Mouse (Mus musculus) neural tube, embryonic 14.5 days (tissue): ENCODE measurements around the gene Cebpe. TPM values are rescaled to one million over a fixed set of nuclear protein-coding genes. Genes with fewer than 3 reads are reported as not detected.
A peak's percentile ranks its signal among the peaks of the same experiment; 100 is the strongest.

Source experiments
- ATAC-seq: fragments of 200-750 bp; cut with Nextera tagmentation; 2 replicates; pipeline ENCODE4 v1.8.0; 2017; ENCODE audit warnings: low read depth, mild to moderate bottlenecking, moderate TSS enrichment, moderate library complexity
- H3K27ac ChIP-seq: fragments of 300-500 bp; sonication (generic); 2 replicates; pipeline ENCODE4 v1.5.1; 2014; ENCODE audit warnings: low read depth, mild to moderate bottlenecking, control low read depth, low read length, moderate library complexity, mixed read lengths
- H3K27me3 ChIP-seq: fragments of 300-500 bp; sonication (generic); 2 replicates; pipeline ENCODE4 v1.6.1; 2014; ENCODE audit warnings: low read length; ENCODE audit not compliant: control insufficient read depth, insufficient read depth
- H3K36me3 ChIP-seq: fragments of 300-500 bp; sonication (generic); 2 replicates; pipeline ENCODE4 v1.6.1; 2014; ENCODE audit warnings: low read length, mixed read lengths; ENCODE audit not compliant: control insufficient read depth, insufficient read depth
- H3K4me1 ChIP-seq: fragments of 300-500 bp; sonication (generic); 2 replicates; pipeline ENCODE4 v1.6.1; 2014; ENCODE audit warnings: low read length; ENCODE audit not compliant: control insufficient read depth, insufficient read depth
- H3K4me2 ChIP-seq: fragments of 300-500 bp; sonication (generic); 2 replicates; pipeline ENCODE4 v1.6.1; 2014; ENCODE audit warnings: mild to moderate bottlenecking, low read depth, low read length, control low read depth
- H3K4me3 ChIP-seq: fragments of 300-500 bp; sonication (generic); 2 replicates; pipeline ENCODE4 v1.5.1; 2014; ENCODE audit warnings: low read depth, low read length, control low read depth, mixed read lengths
- H3K9ac ChIP-seq: fragments of 300-500 bp; sonication (generic); replicated peaks from 2 replicates; pipeline ENCODE4 v1.6.1; 2014; ENCODE audit warnings: low read depth, mild to moderate bottlenecking, control low read depth, low read length, mixed read lengths
- H3K9me3 ChIP-seq: fragments of 300-500 bp; sonication (generic); 2 replicates; pipeline ENCODE4 v1.6.1; 2016; ENCODE audit warnings: low read length; ENCODE audit not compliant: control insufficient read depth
- WGBS: fragments of 180-500 bp; shearing (Covaris S2); extraction: QIAGEN DNeasy Blood & Tissue Kit; methylation state at CpG from one replicate; pipeline ENCODE4 v1.1.7; 2014; 5-methylcytosine and 5-hydroxymethylcytosine counted together
- polyA plus RNA-seq: library from polyadenylated mRNA; unstranded; fragments of >200 nt; fragmentation: Nextera tagmentation; extraction: Ambion mirVana; gene quantifications from 2 replicates; pipeline ENCODE4 v1.2.1, GENCODE M21; 2014

Cebpe gene
- polyA plus RNA-seq, 1 experiment from 2014 or later, result not detected

DNA sequence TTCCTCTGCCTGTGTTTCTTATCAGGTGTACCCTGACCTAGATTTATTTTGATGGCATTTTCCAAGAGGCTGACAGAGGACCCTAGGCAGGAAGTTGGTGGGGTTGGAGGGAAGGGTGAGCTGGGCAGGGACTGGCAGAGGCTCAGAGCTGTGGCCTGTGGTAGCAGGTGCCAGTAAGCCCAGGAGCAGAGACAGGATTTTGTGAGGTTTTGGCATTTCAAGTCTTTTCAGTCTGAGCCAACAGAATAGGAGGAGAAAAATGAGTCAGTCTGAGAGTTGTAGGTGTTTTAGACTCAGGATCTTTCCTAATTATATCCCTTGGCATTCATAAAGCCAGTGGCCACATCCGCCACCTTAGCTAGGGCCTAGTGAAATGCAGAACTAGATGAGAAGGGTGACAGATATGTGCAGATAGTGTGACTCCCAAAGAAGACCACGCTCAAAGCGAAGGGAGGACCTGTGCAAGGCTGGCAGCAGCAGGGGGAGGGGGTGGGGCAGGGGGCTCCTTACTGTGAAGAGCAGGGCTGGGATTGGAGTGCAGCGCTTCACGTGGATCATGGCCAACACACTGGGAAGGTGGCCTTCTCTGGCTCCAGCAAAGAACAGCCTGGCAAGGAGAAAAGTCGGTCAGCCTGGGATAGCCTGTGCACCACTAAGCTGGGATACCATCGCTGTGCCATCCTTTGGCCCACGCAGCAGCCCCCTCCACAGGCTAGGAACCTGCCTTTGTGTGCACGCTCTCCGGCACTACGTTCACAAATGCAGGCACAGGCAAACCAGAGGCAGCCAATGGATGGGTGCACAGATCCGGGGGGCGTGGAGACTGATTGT lies 17.1 kb upstream of the Cebpe start:
- ATAC-seq, result no peak
- no peak overlapping the region for H3K4me3 ChIP-seq
- no peaks in the 10 kb centered on the region for H3K36me3 ChIP-seq
- WGBS, result 74% methylated on average over 13 of the region's 13 CpGs
- H3K27me3 ChIP-seq, result no peaks in the 10 kb centered on the region
- no peaks in the 10 kb centered on the region for H3K4me1 ChIP-seq
- no peaks in the 10 kb centered on the region for H3K9me3 ChIP-seq
- no peak overlapping the region for H3K27ac ChIP-seq
- H3K9ac ChIP-seq, result no peak overlapping the region
- no peak overlapping the region for H3K4me2 ChIP-seq

GRCm38 (mm10) chr14:54727565-54727964 lies 15.6 kb upstream of the Cebpe start:
- no peak overlapping the region for H3K4me3 ChIP-seq
- ATAC-seq, result no peak
- no peak overlapping the region for H3K27ac ChIP-seq
- no peaks in the 10 kb centered on the region for H3K4me1 ChIP-seq
- no peak overlapping the region for H3K4me2 ChIP-seq
- H3K9me3 ChIP-seq, result no peaks in the 10 kb centered on the region
- 80% methylated on average over 5 of the region's 5 CpGs for WGBS
- H3K27me3 ChIP-seq, result no peaks in the 10 kb centered on the region
- no peaks in the 10 kb centered on the region for H3K36me3 ChIP-seq
- H3K9ac ChIP-seq, result no peak overlapping the region

DNA sequence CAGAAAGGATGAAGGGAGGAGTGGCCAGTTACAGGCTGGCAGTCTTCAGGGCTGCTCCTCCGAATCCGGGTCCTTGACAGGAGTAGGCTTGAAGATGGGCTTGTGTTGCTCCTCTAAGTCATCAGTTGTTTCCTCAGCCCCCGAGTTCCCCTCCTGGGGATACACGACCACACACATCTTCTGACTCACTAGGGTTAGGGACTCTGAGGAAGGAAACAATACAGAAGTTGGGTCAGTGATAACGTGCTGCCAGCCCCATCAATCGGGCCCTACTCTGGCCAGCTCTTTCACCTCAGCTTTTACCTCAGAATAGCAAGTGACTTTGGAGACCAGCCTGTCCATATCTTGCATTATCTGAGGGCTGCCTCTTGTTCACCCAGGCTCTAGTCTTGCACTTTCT lies 12.1 kb upstream of the Cebpe start:
- H3K9me3 ChIP-seq, result no peaks in the 10 kb centered on the region
- no peaks in the 10 kb centered on the region for H3K4me1 ChIP-seq
- H3K27ac ChIP-seq, result no peak overlapping the region
- H3K27me3 ChIP-seq, result no peaks in the 10 kb centered on the region
- ATAC-seq, result no peak
- no peak overlapping the region for H3K4me2 ChIP-seq
- H3K4me3 ChIP-seq, result no peak overlapping the region
- no peak overlapping the region for H3K9ac ChIP-seq
- 83% methylated on average over 6 of the region's 6 CpGs for WGBS
- H3K36me3 ChIP-seq, result no peaks in the 10 kb centered on the region

- H3K9me3 ChIP-seq, result no peaks in the 10 kb centered on the region
- H3K36me3 ChIP-seq, result no peaks in the 10 kb centered on the region
- no peaks in the 10 kb centered on the region for H3K4me1 ChIP-seq
- H3K27ac ChIP-seq, result no peak overlapping the region
- no peak overlapping the region for H3K9ac ChIP-seq
- 87% methylated on average over 10 of the region's 10 CpGs for WGBS
- H3K4me3 ChIP-seq, result no peak overlapping the region
- ATAC-seq, result no peak
- H3K27me3 ChIP-seq, result no peaks in the 10 kb centered on the region
- H3K4me2 ChIP-seq, result no peak overlapping the region
Observed at GRCm38 (mm10) chr14:54721711-54722110, 9.7 kb upstream of the Cebpe start.

DNA sequence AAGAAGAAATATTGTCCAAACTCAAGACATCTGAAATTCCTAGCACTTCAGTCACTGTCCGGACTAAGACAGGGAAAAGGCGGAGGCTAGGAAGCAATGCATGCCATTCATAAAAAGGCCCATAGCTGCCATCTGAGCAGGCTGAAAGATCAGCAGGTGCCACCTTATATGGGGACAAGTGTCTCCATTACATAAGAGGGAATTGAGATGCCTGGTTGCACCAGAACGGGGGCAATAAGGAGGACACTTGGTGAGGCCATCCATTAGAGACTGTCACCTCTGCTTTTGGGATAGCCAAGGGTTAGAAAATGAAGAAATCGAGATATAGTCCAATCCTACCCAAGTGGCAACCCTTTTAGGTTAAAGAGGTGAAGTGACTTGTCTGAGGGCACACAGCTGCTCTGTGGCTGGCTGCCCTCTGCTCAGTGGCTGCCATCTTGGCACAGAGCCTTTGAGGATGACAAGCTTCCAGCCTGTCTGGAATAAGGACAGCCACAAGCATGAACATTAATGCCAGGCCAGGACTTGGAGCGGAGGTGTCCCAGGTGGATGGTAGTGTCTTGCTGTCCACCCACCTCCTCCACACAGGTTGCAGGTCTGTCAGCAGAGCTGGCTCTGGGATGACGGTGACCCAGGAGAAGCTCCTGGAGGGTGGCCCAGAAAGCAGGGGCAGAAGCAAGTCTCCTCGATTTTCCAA lies 8.8 kb upstream of the Cebpe start:
- Histone ChIP-seq H3K27ac (no peak overlapping the region), H3K9me3 (no peaks in the 10 kb centered on the region), H3K9ac (no peak overlapping the region), H3K4me3 (no peak overlapping the region), H3K4me2 (no peak overlapping the region), H3K4me1 (no peaks in the 10 kb centered on the region), H3K27me3 (no peaks in the 10 kb centered on the region), H3K36me3 (no peaks in the 10 kb centered on the region)
- 88% methylated on average over 7 of the region's 7 CpGs for WGBS
- no peak for ATAC-seq

GRCm38 (mm10) chr14:54720041-54720440 lies 8.1 kb upstream of the Cebpe start:
- Histone ChIP-seq H3K27ac (no peak overlapping the region), H3K4me2 (no peak overlapping the region), H3K9me3 (no peaks in the 10 kb centered on the region), H3K27me3 (no peaks in the 10 kb centered on the region), H3K9ac (no peak overlapping the region), H3K4me3 (no peak overlapping the region), H3K36me3 (no peaks in the 10 kb centered on the region), H3K4me1 (no peaks in the 10 kb centered on the region)
- 93% methylated on average over 11 of the region's 11 CpGs for WGBS
- ATAC-seq, result no peak

GRCm38 (mm10) chr14:54715402-54715801 lies 3.4 kb upstream of the Cebpe start:
- H3K9me3 ChIP-seq, result no peaks in the 10 kb centered on the region
- no peak overlapping the region for H3K27ac ChIP-seq
- no peaks in the 10 kb centered on the region for H3K36me3 ChIP-seq
- H3K4me1 ChIP-seq, result no peaks in the 10 kb centered on the region
- ATAC-seq, result no peak
- H3K27me3 ChIP-seq, result no peaks in the 10 kb centered on the region
- no peak overlapping the region for H3K9ac ChIP-seq
- peak overlapping the region; percentile 76; the same call in 1 of the 2 replicates for H3K4me2 ChIP-seq
- H3K4me3 ChIP-seq, result no peak overlapping the region
- 82% methylated on average over 1 of the region's 1 CpGs for WGBS

- H3K4me1 ChIP-seq, result no peaks in the 10 kb centered on the region
- H3K27me3 ChIP-seq, result no peaks in the 10 kb centered on the region
- H3K9me3 ChIP-seq, result no peaks in the 10 kb centered on the region
- H3K27ac ChIP-seq, result no peak overlapping the region
- peak overlapping the region; percentile 36 for H3K4me3 ChIP-seq
- H3K4me2 ChIP-seq, result peak overlapping the region; percentile 76
- peak; percentile 59 for ATAC-seq
- under 1% methylated on average over 15 of the region's 15 CpGs for WGBS
- no peaks in the 10 kb centered on the region for H3K36me3 ChIP-seq
- H3K9ac ChIP-seq, result peak overlapping the region; percentile 44; the same call in 1 of the 2 replicates
Observed at GRCm38 (mm10) chr14:54714617-54715081, 2.7 kb upstream of the Cebpe start.

GRCm38 (mm10) chr14:54714121-54714520 lies 2.1 kb upstream of the Cebpe start:
- Histone ChIP-seq H3K4me3 (peak overlapping the region; percentile 36), H3K27me3 (no peaks in the 10 kb centered on the region), H3K9ac (peak overlapping the region; percentile 44; the same call in 1 of the 2 replicates), H3K9me3 (no peaks in the 10 kb centered on the region), H3K4me1 (no peaks in the 10 kb centered on the region), H3K27ac (no peak overlapping the region), H3K36me3 (no peaks in the 10 kb centered on the region), H3K4me2 (peak overlapping the region; percentile 76)
- ATAC-seq, result peak; percentile 65
- 2% methylated on average over 13 of the region's 13 CpGs for WGBS
